Mouse (Mus musculus) MEL-GATA-1-ER (cell line): Measurements from ENCODE around the gene Cd164l2.

Experiments
- DNase-seq: peaks from one replicate; pipeline ENCODE4 v3.0.0-alpha.2; 2012; ENCODE audit warnings: low read depth; ENCODE audit errors: extremely low read depth

Gene Cd164l2

DNA sequence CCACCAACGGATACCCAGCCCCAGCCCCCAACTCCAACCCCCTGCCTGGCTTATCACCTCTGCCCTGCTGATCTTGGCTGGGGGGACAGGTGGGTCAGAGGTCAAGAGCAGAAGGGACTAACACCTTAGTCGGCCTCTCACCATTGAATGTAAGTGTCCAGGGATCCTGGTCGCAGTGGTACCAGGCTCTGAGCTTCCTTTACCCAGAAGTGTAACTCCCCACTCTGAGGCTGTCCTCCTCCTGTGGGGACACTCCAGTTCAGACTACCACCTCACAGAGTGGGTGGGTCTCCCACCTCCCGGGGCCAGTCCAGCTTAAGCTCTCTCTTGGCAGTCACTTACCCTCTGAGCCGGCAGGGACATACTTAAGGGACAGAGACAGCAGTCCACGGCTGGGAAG lies 43.5 kb downstream of the Cd164l2 start:
- no peak for DNase-seq

DNA sequence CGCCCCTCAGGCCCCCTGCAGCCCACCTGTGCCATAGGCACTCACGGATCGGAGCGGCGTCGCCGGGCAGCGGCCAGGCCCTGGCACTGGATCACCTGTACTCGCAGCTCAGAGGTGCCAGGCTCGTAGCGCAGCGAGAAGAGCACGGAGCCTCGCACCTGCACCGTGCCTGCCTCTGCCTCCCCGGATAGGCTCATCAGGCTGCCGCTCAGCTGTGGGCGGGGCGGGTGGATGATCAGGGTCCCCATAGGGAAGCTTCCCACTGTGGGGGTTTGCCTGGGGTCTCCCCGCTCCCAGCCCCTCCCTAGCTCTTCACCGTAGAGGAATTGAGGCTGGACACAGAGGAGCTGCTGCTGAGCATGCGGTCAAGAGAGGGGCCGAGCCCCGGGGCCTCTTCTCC lies 44.9 kb downstream of the Cd164l2 start:
- DNase-seq, result no peak

DNA sequence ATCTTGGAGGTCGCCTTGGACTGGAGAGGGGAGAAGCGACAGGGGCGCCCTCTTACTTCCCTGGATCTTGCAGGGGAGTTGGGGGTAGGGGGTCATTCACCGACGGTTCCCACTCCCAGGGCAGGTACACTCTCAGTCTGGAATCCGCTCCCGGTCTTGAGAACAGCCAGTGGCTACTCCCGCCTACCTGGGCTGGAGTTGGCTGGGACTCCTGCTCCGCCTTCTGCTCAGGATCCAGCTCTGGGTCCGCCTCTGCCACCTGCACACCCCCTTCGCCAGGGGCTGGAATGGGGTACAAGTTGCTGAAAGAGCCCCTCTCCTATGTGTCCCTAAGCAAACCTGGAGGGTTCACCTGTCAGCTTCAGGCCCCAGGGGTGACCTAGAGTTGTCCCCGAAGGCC lies 45.3 kb downstream of the Cd164l2 start:
- no peak for DNase-seq

DNA sequence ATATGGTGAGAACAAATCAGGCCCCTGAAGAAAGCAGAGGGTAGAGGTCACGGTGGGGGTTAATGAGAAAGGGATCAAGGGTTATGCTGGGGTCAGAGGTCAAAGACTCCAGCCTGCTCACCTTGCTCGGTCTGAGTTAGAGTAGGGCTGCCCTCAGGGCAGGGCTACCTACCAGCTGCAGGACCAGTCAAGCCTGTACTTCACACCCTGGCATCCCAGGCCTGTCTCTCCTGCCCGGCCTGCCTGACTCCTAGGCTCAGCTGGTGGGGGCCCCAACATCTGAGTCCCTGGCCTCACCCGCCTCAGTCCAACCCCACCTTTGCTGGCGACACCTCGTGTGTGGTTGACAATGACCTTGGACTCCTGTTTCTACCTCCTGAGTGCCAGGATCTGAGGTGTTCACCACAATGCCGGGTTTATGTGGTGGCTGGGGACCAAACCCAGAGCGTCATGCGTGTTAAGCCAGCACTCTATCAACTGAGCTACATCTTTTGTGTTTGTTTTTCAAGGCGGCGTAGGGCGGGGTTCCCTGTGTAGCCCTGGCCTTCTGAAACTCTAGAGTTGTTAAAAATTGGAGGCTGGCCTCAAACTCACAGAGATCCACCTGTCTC lies 46.0 kb downstream of the Cd164l2 start:
- no peak for DNase-seq

DNA sequence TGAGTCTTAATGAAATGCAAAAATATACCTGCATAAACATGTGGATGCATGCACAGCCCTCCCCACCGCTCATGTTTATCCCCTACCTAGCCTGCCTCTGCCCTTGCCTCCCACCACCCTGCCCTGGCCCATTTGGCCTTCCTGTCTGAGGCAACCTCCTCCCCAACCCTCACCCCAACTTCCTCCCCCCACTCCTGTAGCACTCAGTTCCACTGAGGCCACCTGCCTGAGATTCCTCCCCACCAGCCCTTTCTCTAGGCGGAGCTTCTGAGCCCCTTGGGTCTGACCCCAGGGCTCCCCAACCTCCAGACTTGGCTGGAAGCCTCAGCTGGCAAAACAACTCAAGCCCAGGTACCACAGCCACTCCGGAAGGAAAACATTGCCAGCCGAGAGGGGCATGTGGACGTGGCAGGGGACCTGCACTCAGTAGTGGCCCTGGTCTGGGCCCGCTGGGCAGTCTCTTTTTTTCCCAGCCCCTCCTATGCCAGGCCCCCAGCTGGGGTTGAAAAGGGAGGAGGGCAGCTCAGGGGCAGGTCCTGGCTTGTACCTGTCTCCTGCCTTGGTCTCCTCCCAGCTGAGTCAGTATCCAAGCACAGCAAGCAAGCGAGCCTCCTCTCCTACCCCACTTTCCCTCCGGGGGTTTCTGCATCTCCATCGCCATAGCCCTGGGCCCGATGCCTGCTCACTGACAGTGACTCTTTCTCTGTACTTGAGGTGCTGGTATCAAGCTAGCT lies 49.9 kb downstream of the Cd164l2 start:
- no peak for DNase-seq

DNA sequence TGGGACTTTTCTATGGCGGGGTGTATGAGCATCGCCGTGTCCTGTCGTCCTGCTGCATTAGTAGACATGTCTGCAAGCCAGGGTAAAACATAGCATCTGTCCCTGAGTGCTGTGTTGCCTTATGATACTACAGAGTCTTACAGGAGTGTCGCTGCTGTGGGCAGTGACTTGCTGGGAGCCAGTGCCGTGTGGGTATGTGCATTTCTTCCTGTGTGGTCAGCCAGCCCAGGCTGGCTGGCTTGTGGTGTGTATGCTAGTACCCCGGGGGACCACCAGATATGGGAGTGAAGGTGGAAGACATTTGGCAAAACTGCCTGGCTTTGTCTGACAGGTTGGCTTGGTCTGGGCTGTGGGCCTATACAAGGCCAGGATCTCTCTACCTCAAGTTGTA lies 50.4 kb downstream of the Cd164l2 start:
- DNase-seq, result no peak

DNA sequence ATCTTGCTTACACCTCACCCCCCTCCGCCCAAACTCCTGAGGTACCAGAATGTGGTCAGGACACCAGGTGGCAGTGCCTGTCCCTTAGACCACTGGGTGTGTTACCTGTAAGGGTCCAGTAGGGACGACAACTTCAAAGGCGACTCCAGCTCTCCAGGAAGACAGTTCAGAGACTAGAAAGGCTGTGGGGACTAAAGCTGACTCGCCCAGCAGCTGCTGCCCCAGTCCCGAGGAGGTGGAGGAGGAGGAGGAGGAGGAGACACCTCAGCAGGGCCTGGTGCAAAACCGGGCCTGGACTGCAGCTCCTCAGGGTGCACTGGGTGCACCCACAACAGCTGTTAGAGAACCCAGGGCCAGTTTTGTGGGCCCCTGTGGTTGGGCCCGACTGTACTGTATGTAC lies 51.0 kb downstream of the Cd164l2 start, which contains the start of gene Sytl1:
Gene Sytl1 (minus strand): TSS at position 232 of the 400 bp plus-strand sequence.
- DNase-seq, result no peak

DNA sequence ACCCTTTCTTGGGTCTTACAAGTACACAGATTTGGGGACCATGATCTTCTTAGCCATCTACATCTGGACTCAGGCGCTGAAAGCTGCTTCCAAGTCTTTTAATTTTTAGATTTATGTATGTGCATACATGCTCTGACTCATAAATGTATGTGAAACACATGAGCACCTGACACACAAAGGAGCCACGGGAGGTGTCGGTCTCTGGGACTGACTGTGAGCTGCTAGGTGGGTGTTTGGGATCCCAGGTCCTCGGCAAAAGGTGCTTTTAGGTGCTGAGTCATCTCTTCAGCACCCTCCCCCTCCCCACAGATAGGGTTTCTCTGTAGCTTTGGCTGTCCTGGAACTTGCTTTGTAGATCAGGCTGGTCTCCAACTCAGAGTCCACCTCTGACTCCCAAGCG lies 51.8 kb downstream of the Cd164l2 start:
- DNase-seq, result no peak

DNA sequence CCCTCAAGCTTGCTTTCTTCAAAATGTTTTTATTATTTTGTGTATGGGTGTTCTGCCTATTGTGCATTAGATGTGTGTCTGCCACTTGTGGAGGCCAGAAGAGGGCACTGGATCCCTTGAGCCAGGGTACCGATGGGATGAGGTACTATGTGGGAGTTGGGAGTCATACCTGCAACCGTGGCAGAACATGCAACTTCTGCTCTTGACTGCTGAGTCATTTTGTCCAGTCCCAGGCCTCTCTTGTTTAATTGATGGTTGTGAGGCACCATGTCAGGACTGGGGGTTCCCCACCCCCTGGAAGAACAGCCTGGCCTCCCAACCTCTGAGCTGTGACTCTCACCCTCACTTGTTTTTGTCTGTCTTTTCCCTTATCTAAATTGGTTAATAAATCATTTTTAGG lies 52.6 kb downstream of the Cd164l2 start:
- DNase-seq, result no peak

DNA sequence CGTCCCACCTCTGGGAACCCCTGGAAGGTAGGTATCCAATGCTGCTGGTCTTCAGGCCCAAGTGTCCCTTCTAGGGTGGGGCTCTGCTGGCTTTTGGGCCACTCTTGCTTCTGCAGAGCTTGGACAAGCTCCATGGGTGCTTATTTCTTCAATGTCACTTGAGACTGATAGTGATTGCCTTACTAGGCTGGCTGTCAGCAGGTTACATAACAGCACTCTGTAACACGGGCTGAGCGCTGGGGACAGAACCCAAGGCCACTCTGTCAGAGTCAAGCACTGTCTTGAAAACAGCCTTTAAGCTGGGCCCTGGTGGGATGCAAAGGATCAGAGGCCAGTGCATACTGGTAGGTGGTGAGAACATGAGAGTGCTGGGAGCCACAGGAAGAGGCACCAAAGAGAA lies 53.4 kb downstream of the Cd164l2 start:
- DNase-seq, result no peak

DNA sequence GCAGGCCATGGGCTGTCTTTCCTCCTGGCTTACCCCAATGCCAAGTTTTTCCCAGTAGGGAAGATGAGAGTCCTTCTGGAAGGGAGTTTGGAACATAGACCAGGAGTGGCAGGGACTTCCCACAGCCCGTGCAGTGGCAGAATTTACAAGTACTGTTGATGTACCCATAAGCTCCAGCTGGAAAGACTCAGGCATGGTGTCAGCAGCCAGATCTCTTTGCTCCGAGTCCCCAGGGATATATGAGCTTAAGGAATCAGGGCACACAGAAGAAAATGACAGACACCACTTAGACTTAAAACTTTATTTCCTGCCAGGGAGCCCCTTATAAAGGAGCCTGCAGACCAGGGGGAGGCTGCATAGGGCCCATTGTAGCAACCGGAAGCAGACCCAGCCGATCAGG lies 53.8 kb downstream of the Cd164l2 start:
- DNase-seq, result no peak

DNA sequence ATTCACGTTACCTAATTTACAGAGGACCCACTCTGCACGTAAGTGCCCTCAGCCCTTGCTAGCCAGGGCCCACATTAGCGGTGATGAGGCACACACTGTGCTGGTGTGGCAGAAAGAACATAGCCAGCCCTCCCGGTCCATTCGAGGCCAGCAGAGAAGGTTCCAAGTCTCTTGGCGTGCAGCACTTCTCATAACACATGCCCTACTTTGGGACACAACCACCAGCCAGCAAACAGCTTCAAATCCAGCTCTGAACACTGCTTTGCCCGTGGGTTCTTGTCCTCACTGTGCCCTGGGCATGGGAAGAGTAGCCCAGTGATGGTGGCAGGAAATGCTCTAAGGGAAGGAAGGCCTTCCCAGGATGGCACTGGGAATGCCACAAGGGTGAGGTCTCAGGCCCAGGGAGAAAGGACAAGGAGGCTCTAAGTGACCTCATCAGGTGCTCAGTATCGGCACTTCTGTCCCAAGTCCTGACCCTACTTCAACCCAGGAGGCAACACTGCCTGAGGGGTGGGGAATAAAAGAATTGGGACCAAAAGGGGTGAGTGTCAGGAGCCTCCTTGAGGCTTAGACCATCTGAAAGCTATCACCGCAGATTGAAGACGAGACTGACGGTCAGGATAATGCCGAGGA lies 54.4 kb downstream of the Cd164l2 start:
- DNase-seq, result no peak

DNA sequence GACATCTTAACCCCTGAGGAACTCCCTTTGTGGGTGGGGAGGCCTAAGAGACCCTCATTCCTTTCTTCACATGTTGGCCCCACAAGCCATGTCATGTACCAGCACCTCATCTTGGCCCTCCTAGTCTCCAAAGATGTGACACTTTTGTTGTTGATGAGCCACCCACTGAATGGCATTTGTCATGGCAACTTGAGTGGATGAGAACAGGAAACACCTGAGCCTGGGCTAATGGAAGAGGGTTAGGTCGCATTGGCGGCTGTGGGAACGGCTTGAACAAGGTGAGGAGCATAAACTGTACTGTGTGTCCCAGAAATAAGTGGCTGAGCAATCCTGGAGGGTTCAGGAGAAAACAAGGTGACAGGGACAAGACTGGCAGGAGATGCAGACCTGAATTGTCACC lies 57.0 kb downstream of the Cd164l2 start:
- DNase-seq, result no peak

DNA sequence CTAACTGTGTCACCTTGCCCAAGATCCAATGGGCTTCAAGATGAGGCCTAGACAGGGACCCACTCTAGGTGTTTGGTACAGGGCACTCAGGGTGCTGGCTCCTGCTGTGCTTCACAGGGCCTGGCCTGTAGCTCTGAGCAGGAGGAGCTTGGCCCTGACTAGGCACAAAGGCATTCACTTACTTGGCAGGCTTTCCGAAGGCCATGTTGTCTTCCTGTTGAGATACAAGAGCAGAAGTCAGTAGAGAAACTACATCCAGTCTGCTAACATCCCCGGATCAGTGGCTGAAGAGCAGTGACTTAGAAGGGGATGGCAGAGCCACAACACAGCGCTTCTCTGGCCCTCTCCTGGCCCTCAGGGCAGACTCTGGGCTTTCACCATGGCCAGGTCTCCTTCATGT lies 57.7 kb downstream of the Cd164l2 start:
- DNase-seq, result no peak

DNA sequence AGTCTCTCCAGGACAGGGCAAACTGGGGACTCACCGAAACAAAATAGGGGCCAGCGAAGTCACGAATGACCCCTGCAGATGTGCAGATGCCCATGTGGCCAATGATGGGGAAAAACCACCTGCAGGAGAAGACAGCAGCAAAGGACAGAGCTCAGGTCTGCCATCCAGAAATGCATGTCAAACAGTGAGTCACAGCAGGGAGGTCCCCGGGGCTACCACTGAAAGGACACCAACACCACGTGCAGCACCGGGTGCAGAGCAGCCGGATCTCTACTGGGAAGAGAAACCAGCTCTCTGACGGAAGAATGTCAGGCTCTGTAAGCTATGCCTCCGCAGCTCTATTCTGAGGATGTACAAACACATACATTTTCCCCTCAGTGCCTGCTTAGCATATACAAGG lies 59.0 kb downstream of the Cd164l2 start:
- no peak for DNase-seq
